Mouse (Mus musculus): Measurements from ENCODE around the gene Gm49405.

Gm49405 gene

DNA sequence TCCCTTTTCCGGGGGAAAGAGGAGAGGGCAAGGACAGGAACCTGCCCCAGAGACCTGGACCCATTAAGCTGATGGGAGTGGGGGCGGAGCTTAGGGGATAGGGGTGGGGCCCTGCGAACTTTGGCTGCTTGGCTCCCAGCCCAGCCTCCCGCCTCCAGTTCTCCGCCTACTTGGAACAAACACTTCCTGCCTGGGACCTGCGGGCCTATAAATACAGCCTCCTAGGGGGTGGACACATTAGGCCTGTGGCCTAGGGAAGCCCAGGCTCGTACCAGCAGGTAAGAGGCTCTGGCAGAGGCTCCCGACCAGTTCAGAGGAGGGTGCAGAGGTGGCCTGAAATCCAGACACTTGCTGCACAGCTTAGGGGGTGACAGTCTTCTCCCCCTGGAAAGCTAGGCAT lies 14.1 kb upstream of the Gm49405 start, which contains the start of gene Acy3:
TSS of gene Acy3 (plus strand) at position 237 of the 400 bp plus-strand sequence.
- in situ Hi-C loops (cut with MboI; ENCODE audit: low sequenced_read_pairs) = no loop called here

DNA sequence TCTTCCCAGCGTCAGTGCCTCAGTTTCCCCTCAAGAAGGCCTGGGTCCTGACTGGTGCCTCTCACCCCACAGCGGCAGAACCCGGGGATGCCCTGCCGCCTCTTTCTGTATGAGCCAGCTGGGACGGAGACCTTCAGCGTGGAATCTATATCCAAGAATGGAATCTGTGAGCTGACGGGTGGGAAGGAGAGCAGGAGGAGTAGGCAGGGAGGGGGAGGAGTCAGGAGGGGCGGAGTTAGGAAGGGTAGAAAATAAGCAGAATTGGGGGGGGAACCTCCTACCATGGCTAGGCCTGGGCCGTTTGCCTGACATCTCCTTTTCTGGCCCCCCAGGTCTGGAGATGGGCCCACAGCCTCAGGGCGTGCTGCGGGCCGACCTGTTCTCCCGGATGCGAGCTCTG lies 12.4 kb upstream of the Gm49405 start:
- in situ Hi-C loops (cut with MboI; ENCODE audit: low sequenced_read_pairs) = no loop called here

DNA sequence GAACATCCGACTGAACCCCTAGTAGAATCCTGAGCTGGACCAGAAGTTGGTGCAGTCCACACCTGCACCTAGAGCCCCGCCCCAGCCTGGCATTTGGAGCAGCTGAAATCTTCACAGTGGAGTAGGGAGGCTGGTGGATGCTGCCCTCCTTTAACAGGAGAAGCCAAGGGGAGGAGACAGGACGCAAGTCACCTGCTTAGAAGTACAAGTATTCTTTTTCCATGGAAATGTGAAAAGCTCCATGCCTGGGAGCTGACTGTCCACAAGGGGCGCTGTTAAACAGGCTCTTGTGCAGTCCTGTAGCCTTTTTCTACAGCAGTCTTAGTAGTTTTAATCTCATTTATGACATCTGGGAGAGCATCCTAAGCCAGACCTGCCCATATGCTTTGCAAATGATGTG lies 11.7 kb upstream of the Gm49405 start:
- in situ Hi-C loops (cut with MboI; ENCODE audit: low sequenced_read_pairs) = no loop called here

DNA sequence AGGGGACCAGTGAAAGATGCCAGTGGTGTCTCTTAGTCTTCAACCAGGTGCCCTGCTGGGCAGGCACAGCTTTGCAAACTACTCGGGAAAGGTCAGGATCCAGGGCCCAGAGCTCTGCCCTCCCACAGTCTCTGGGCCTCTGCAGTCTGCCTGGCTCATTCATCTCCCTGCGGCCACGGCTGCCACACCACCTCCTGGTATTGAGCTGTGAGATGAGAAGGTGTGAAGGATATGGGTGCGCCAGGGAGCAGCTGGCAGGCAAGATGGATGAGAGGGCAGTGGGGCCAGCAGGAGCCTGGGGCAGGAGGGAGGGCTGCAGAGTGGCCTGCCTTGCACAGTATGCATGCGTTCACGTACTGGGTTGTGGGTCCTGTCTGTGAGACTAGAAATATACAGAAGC lies 9.6 kb upstream of the Gm49405 start:
- in situ Hi-C loops (cut with MboI; ENCODE audit: low sequenced_read_pairs) = no loop called here

DNA sequence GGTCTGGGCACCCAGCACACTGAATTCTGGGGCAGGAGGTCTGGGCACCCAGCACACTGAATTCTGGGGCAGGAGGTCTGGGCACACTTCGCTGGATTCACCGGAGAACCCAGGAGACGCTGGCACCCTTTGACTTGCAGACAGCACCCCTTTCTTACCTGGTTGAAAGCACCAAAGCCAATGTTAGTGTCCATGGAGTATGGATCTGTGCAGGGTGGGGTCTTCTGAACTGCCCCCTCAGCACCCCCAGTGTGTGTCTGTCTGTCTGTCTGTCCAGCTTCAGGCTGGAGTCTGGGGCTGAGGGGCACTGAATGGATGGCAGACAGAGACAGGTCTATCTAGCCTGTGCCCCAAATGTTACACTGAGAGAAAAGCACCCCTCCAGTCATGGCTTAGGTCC lies 8.9 kb upstream of the Gm49405 start:
- in situ Hi-C loops (cut with MboI; ENCODE audit: low sequenced_read_pairs) = no loop called here

DNA sequence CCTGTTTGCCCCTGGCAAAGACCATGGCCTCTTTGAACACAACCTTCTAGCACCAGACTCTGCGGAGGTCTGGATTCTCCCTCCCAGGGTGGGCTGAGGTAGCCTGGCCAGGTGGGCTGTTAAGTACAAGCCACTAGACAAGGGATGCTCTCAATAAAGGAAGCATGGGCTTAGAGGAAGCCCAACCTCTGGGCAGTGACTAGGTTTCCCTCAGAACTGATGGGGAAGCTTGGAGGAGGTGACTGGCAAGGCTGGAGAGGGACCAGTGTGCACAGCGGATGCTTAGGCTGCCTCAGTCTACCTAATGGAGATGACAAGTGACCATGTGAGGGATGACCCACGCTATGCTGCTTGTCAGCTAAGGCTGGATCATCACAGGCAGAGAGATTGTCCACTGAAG lies 8.5 kb upstream of the Gm49405 start:
- in situ Hi-C loops (cut with MboI; ENCODE audit: low sequenced_read_pairs) = no loop called here

DNA sequence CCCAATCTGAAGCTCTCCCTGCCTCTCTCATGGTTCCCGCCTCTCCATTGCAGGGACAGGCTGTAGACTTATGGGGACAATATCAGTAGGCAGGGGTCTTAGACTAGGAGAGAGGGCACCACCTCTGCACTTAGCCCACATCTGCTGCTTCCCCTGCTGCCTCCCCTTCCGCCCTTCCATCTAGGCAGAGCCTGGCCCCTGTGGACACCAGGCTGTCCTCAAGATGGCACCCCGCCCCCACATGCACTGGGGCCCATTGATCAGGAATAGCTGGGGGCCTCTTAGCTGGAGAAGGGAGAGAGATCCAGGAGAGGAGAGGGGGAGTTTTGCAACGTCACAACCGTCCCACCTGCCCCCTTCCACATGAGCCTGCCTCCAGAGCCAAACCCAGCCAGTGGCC lies 8.0 kb upstream of the Gm49405 start, which contains the start of gene Tbx10:
TSS of gene Tbx10 (plus strand) at position 337 of the 400 bp plus-strand sequence.
- in situ Hi-C loops (cut with MboI; ENCODE audit: low sequenced_read_pairs) = no loop called here

DNA sequence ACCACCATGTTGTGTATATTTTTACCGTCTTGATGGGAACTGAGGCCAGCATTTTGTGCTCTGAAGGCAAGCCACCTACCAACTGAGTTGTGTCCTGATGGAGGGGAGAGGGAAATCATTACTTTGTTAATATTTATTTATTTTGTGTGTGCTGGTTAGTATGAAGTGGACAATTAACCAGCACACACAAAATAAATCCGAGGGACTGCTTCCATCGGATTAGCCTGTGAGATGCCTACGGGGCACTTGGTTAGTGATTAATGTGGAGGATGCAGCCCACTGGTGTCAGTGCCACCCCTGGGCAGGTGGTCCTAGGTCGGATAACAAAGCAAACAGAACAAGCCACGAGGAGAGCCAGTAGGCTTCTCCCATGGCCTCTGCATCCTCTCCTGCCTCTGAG lies 5.5 kb upstream of the Gm49405 start:
- in situ Hi-C loops (cut with MboI; ENCODE audit: low sequenced_read_pairs) = no loop called here

DNA sequence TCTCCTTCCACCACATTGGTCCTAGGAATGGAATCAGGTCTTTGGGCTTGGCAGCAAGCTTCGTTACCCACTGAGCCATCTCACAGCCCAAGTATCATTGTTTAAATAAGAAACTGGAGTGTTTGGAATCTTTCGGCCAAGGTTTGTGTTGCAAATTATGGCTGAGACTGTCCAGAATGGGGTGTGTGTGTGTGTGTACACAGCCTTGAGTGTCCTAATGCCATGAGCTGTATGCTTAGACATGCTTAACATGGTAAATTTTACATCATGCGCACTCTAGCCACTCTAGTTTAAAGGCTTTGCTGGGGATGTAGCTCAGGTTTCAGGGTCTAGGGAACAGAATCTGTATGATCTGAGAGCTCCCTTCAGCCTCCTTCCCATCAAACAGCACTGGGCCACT lies 4.9 kb upstream of the Gm49405 start:
- in situ Hi-C loops (cut with MboI; ENCODE audit: low sequenced_read_pairs) = no loop called here

DNA sequence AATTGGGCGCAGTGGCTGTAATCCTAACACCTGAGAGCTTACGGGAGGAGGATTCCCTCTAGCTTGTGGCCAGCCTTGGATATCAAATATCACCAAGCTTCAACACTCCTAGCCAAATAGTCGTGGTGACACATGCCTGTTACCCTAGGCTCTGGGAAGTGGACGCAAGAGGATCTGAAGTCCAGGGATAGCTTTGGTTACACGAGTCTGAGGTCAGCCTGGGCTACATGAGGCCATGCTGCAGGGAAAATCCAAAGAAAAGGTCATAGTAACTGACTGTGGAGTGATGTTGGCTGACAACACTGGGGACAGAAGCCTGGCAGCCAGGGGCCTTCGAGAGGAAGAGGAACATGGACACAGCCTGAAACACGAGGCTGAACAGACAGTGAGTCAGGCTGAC lies 4.3 kb upstream of the Gm49405 start:
- in situ Hi-C loops (cut with MboI; ENCODE audit: low sequenced_read_pairs) = no loop called here

DNA sequence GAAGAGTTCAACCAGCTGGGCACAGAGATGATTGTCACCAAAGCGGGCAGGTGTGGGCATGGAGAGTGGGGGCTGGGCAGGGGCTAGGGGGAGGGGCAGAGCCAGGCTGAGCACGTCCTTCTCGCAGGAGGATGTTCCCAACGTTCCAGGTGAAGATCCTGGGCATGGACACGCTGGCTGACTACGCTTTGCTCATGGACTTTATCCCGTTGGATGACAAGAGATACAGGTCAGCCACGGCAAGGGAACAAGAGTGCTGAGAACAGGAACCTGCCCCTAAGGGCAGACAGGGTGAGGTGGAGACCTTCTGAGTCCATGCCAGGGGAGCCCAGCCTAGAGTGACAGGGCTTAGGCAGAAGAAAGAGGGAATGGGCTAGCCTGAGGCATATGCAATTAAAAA lies 3.7 kb upstream of the Gm49405 start:
- in situ Hi-C loops (cut with MboI; ENCODE audit: low sequenced_read_pairs) = no loop called here

DNA sequence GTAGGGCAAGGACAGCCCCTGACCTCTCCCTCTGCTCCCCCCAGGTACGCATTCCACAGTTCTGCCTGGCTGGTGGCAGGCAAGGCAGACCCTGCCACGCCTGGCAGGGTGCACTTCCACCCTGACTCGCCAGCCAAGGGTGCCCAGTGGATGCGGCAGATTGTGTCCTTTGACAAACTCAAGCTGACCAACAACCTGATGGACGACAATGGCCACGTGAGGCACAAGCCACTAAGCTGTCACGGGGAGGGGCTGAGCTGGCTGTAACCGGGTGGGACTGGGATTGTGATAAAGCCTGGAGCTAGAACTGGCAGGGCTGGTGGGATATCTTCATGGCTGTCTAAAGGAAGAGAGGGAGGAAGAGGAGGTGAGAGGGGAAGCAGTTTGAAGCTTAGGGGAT lies 3.2 kb upstream of the Gm49405 start:
- in situ Hi-C loops (cut with MboI; ENCODE audit: low sequenced_read_pairs) = no loop called here

DNA sequence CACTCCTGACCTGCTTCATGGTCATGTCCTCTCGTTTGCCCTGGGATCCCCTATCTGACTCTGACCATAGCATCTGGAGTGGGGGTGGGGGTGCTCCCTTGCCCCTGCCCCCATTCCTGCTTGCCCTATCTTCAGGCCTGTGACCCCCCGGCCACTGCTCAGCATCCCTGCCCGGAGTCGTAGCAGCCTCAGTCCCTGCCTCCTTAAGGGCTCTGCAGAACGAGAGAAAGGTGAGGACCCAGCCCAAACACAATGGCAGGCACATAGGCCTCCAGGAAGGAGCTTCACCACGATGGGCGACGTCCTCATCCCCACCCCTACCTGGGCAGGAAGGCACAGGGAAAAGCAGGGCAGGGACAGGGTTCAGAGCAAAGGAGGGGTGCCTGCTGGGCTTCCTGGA lies 2.1 kb upstream of the Gm49405 start:
- in situ Hi-C loops (cut with MboI; ENCODE audit: low sequenced_read_pairs) = no loop called here

DNA sequence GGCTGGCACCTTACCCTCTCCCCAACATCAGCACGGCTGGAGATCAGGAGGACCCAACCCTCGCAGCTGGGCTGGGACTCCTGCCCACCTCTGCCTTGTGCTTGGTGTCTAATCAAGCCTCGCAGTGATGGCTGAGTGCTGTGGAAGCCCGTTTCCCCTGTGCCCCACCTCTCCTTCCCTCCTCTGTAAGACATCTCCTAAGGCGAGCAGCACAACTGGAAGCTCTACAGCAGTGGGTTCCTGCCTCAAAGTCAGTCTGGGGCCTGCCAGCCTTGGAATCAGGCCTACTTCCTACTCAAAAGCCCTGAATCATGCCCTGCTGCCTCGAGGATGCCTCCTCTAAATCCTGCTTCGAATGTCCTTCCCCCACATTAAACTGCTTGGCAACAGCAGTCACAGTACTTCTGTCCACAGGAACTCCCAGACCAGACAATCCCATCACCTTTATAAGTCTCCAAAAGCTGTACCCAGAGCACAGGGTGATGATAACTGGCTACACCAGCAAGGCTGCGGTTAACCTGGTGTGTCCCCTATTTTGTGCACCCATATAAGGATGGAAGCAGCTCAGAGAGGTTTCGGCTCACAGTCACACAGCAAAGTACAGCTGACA lies 1.2 kb upstream of the Gm49405 start:
- in situ Hi-C loops (cut with MboI; ENCODE audit: low sequenced_read_pairs) = no loop called here

DNA sequence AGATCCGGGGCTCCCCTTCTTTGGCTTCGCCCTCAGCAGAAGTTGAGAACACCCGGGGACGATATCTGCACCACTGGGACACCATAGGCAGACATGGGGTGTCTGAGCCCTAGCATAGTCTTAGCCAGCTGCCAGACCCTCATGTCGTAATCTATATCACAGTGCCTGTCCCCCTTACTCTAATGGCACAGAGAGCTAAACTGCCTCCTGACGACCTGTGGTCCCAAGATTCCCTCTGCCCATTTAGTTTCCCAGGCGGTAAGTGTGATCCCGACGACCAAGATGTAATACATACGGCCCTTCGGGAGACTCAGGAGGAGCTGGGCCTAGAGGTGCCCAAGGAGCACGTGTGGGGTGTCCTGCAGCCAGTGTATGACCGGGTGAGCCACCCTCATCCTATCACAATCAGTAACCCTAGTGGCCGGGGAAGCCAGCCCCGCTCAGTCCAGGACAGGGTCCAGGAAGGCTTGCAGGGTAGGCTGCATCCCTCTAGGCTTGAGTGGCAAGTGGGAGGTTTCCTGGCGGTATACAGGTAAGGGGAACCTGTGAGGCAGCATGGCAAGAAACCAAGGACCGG lies 611 bp downstream of the Gm49405 start:
- in situ Hi-C loops (cut with MboI; ENCODE audit: low sequenced_read_pairs) = no loop called here

DNA sequence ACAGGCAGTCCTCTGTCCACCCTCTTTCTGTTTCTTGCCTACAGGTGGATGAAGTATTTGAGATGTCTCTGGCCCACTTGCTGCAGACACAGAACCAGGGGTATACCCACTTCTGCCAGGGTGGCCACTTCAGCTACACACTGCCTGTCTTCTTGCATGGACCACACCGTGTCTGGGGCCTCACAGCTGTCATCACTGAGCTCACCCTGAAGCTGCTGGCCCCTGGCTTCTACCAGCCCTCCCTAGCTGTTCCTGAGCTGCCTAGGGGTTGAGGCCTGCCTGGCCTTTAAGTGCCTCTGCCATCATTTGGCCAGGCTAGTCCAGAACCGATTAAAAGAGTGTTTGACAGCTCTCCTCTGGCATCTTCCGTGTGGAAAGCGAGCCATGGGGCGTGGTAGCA lies 1.3 kb downstream of the Gm49405 start:
- in situ Hi-C loops (cut with MboI; ENCODE audit: low sequenced_read_pairs) = no loop called here

DNA sequence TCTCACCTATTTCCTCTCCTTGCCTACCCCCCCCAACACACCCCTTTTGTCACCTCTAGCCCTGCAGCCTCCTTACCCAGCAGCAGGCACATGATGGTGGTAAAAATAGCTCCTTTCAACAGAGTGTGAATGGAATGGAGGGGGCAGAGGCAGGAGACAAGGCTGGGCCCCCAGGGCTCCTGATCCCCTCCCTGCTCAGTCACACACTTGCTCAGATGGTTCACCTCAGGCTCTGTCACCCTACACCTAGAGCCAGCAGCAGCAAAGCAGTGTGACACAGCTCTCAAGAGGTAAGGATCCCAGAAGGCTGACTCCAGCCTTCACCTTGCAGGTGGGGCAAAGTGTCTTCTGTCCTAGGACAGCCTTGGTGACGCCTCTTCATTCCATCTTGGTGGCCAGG lies 2.7 kb downstream of the Gm49405 start, which contains the start of gene Doc2g:
TSS of gene Doc2g (plus strand) at position 202 of the 400 bp plus-strand sequence.
- in situ Hi-C loops (cut with MboI; ENCODE audit: low sequenced_read_pairs) = no loop called here

DNA sequence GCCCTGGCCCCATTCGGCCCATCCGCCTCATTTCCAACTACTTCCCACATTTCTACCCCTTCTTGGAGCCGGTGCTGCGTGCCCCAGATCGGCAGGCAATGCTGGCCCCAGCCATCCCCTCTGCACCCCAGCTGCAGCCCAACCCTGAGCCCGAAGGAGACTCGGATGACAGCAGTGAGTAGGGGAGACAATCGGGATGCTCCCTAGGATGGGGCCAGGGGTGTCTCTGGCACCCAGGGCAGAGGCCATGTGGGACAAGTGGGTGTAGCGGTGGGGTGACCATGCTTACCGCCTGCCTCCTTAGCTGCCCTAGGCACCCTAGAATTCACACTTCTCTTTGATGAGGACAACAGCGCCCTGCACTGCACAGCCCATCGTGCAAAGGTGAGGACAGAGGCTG lies 3.2 kb downstream of the Gm49405 start:
- in situ Hi-C loops (cut with MboI; ENCODE audit: low sequenced_read_pairs) = no loop called here

DNA sequence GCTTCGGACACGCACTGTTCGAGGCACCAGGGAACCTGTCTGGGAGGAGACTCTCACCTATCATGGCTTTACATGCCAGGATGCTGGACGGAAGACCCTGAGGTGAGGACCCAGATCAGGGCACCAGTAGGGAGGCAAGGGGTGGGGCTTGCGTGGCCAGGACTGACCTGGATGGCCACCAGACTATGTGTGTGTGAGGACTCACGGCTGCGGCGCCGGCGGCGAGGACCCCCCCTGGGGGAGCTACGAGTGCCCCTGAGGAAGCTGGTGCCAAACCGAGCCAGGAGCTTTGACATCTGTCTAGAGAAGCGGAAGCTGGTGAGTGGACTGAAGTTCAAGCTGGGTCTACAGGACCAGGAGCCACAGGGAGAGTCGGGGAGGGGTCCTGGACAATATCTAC lies 3.9 kb downstream of the Gm49405 start:
- in situ Hi-C loops (cut with MboI; ENCODE audit: low sequenced_read_pairs) = no loop called here

DNA sequence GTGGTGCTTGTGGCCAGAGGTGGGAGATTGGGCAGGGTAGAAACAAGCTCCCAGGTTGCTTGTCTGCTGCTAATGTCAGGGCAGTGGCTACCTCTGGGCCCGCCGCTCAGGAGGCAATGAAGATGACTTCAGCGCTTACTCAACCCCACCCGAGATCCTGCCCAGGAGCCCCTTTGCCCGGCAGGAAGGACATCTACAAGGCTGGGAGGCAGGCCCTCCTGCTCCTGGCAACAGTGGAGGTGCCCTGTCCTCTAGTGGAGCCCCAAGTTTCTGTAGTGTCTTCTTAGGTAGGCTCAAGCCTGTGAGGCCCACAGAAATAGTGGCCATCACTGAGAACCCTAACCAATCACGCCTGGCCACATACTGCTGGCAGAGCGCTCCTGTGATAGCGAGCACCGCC lies 4.7 kb downstream of the Gm49405 start:
- in situ Hi-C loops (cut with MboI; ENCODE audit: low sequenced_read_pairs) = no loop called here

DNA sequence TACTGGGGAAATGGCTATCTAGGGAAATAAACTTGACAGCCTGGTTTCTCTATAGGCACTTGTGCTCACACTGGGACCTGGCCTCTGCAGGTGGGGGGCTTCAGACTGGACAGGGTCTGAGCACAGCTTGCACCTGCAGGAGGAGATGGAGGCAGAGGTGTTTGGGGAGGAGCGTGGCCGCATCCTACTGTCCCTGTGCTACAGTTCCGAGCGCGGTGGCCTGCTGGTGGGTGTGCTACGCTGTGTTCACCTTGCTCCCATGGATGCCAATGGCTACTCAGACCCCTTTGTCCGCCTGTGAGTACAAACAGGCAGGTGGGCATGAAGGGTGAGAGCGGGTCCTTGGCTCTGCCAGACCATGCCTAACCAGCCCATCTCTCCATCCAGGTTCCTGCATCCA lies 5.5 kb downstream of the Gm49405 start:
- in situ Hi-C loops (cut with MboI; ENCODE audit: low sequenced_read_pairs) = no loop called here

DNA sequence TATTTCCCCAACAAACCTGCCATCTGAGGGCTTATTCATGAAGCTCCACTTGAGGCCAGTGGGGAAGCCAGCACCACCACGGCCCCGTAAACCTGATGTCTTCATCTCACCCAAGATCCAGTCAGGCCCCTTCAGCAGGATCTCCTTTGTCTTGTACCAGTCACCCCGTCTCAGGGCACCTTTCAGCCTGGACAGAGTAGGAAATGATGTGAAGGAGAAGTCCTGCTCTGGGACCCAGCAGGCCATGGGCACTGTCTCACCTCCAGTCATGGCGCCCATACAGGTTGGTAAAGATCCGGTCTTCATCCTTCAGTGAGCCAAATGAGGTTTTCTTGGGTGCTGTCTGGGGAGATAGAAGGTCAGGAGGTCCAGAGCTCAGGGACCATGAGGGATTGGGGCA lies 10.7 kb downstream of the Gm49405 start:
- in situ Hi-C loops (cut with MboI; ENCODE audit: low sequenced_read_pairs) = no loop called here

DNA sequence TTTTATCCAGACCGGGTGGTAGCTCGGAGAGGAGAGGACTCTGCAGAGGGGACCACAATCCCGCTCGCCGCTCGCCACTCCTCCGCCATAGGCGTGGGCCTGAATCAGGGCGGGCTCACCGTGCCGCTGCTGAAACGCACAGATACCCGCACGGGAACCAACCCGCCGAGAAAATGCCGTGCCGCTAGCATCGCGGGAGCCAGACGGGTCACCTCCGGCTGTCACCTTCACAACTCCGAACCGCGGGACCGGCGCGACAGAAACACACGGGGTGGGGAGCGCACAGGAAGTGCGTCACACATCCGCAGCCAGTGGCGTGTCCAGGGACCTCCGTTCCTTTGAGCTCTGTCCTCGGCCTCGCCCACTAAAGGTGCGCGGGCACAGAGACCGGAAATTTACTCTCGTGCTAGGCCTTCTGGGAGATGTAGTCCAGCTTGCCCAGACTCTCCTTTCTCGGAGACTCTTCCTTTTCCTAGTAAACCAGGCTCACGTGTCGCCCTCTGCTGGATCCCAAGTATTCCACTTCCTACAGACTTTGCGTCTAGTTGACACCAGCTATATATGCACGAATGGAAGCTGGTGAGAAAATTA lies 12.1 kb downstream of the Gm49405 start, which contains the start of gene Ndufv1:
TSS of gene Ndufv1 (minus strand) at position 375 of the 591 bp plus-strand sequence.
- in situ Hi-C loops (cut with MboI; ENCODE audit: low sequenced_read_pairs) = no loop called here

Measured in CH12F3 (cell line).